ENCODE assay signal across 8 mouse cellular contexts in genomic region chr5:105717294-105717693, GRCm38 (mm10). TPM values are rescaled to one million over a fixed set of nuclear protein-coding genes. Genes with fewer than 3 reads are reported as not detected.
DNase-seq lines count a peak whose midpoint lies in the region; ATAC-seq and TF ChIP-seq lines count a peak whose summit lies in the region.

No protein-coding gene starts in this region.

- H3K9ac ChIP-seq in embryonic facial prominence, embryonic 12.5 days: no peak overlapping the region
- H3K9ac ChIP-seq in lung, postnatal 0 days (replicated peaks; ENCODE audit: low read depth): no peak overlapping the region
- no peak overlapping the region for H3K9ac ChIP-seq in kidney, postnatal 0 days (ENCODE audit: low read depth, low read length)

- H3K4me3 ChIP-seq in embryonic facial prominence, embryonic 12.5 days: no peak overlapping the region
- no peak overlapping the region for H3K4me3 ChIP-seq in embryonic facial prominence, embryonic 10.5 days
- H3K4me3 ChIP-seq in lung, postnatal 0 days (ENCODE audit: low read depth, low read length): no peak overlapping the region
- H3K4me3 ChIP-seq in lung, adult 2 months (replicated peaks; ENCODE audit: extremely low read depth, low read depth, low read length): no peak overlapping the region
- H3K4me3 ChIP-seq in kidney, postnatal 0 days (replicated peaks; ENCODE audit: low read depth, low read length): no peak overlapping the region
- no peak overlapping the region for H3K4me3 ChIP-seq in small intestine, adult 2 months (ENCODE audit: low read depth, low read length)

- no peaks in the 10 kb centered on the region for H3K36me3 ChIP-seq in embryonic facial prominence, embryonic 12.5 days
- H3K36me3 ChIP-seq in embryonic facial prominence, embryonic 10.5 days (replicated peaks): peaks cover 42% of the 10 kb centered on the region
- no peaks in the 10 kb centered on the region for H3K36me3 ChIP-seq in lung, postnatal 0 days (ENCODE audit: insufficient read depth, low read length)
- H3K36me3 ChIP-seq in kidney, postnatal 0 days (ENCODE audit: insufficient read depth, low read length): no peaks in the 10 kb centered on the region
- peaks cover 9% of the 10 kb centered on the region; the same call in 1 of the 2 replicates for H3K36me3 ChIP-seq in small intestine, adult 2 months (ENCODE audit: control insufficient read depth, insufficient read depth, low read length)

- H3K27ac ChIP-seq in embryonic facial prominence, embryonic 12.5 days: peak overlapping the region; percentile 73
- H3K27ac ChIP-seq in embryonic facial prominence, embryonic 10.5 days (replicated peaks): no peak overlapping the region
- peak overlapping the region; percentile 72 for H3K27ac ChIP-seq in lung, postnatal 0 days (ENCODE audit: low read length)
- peak overlapping the region; percentile 81 for H3K27ac ChIP-seq in kidney, postnatal 0 days
- H3K27ac ChIP-seq in small intestine, adult 2 months (ENCODE audit: insufficient read depth, low read depth, low read length): 0 out of 2 replicates have a peak overlapping the region, but pooled peaks have one; percentile 52

- TF ChIP-seq EP300 in lung, postnatal 0 days (IDR thresholded peaks at IDR 0.05): no peak

- WGBS in embryonic facial prominence, embryonic 12.5 days: 82% methylated on average over 7 of the region's 7 CpGs
- WGBS in embryonic facial prominence, embryonic 10.5 days: 81% methylated on average over 7 of the region's 7 CpGs
- 24% methylated on average over 7 of the region's 7 CpGs for WGBS in lung, postnatal 0 days
- 51% methylated on average over 7 of the region's 7 CpGs for WGBS in lung, adult 2 months
- WGBS in kidney, postnatal 0 days: 62% methylated on average over 7 of the region's 7 CpGs
- WGBS in small intestine, adult 2 months: 52% methylated on average over 7 of the region's 7 CpGs

- no peak for TF ChIP-seq POLR2A in lung, adult 2 months (IDR thresholded peaks at IDR 0.05; ENCODE audit: borderline replicate concordance, extremely low read depth, low read depth, low read length)
- no peak for TF ChIP-seq POLR2A in small intestine, adult 2 months (IDR thresholded peaks at IDR 0.05; ENCODE audit: low read depth, low read length)

- TF ChIP-seq CTCF in lung, postnatal 0 days (IDR thresholded peaks at IDR 0.05): no peak
- no peak for TF ChIP-seq CTCF in lung, adult 2 months (IDR thresholded peaks at IDR 0.05; ENCODE audit: insufficient read depth, low read length)
- TF ChIP-seq CTCF in kidney, postnatal 0 days (IDR thresholded peaks at IDR 0.05; ENCODE audit: low read depth): no peak
- no peak for TF ChIP-seq CTCF in small intestine, adult 2 months (IDR thresholded peaks at IDR 0.05; ENCODE audit: extremely low read depth, insufficient read length, insufficient replicate concordance, low read depth, low read length)

- ATAC-seq in embryonic facial prominence, embryonic 12.5 days (ENCODE audit: insufficient number of reproducible peaks, insufficient read depth, low FRiP score, low TSS enrichment): no peak
- peak; percentile 55 for ATAC-seq in lung, postnatal 0 days
- ATAC-seq in kidney, postnatal 0 days (replicated peaks; ENCODE audit: low FRiP score, low read depth): no peak
- ATAC-seq in inflammation-experienced regulatory T-cells, adult 6 months: no peak

- no peaks in the 10 kb centered on the region for H3K9me3 ChIP-seq in embryonic facial prominence, embryonic 12.5 days
- no peaks in the 10 kb centered on the region for H3K9me3 ChIP-seq in embryonic facial prominence, embryonic 10.5 days
- H3K9me3 ChIP-seq in lung, postnatal 0 days (ENCODE audit: low read length): no peaks in the 10 kb centered on the region
- H3K9me3 ChIP-seq in kidney, postnatal 0 days (replicated peaks; ENCODE audit: low read length): no peaks in the 10 kb centered on the region

- no peak overlapping the region for H3K4me2 ChIP-seq in embryonic facial prominence, embryonic 12.5 days (replicated peaks)
- H3K4me2 ChIP-seq in lung, postnatal 0 days (replicated peaks; ENCODE audit: low read depth, low read length): no peak overlapping the region
- no peak overlapping the region for H3K4me2 ChIP-seq in kidney, postnatal 0 days (ENCODE audit: low read length)

- H3K27me3 ChIP-seq in embryonic facial prominence, embryonic 12.5 days: no peaks in the 10 kb centered on the region
- no peaks in the 10 kb centered on the region for H3K27me3 ChIP-seq in embryonic facial prominence, embryonic 10.5 days (replicated peaks; ENCODE audit: low read depth, poor library complexity, severe bottlenecking)
- no peaks in the 10 kb centered on the region for H3K27me3 ChIP-seq in lung, postnatal 0 days (replicated peaks; ENCODE audit: insufficient read depth, low read length)
- no peaks in the 10 kb centered on the region for H3K27me3 ChIP-seq in kidney, postnatal 0 days (ENCODE audit: insufficient read depth, low read length)
- no peaks in the 10 kb centered on the region for H3K27me3 ChIP-seq in small intestine, adult 2 months (ENCODE audit: control insufficient read depth, insufficient read depth, low read length)

- DNase-seq in embryonic facial prominence, embryonic 10.5 days (ENCODE audit: low spot score): no peak
- DNase-seq in lung, postnatal 0 days (ENCODE audit: low spot score): peak; percentile 84
- no peak for DNase-seq in lung, adult 2 months
- DNase-seq in kidney, postnatal 0 days (ENCODE audit: low spot score): peak; percentile 71
- DNase-seq in ovary, adult 18-20 months (ENCODE audit: low spot score): no peak

- peaks cover 27% of the 10 kb centered on the region for H3K4me1 ChIP-seq in embryonic facial prominence, embryonic 12.5 days
- H3K4me1 ChIP-seq in embryonic facial prominence, embryonic 10.5 days: peaks cover 23% of the 10 kb centered on the region
- peaks cover 23% of the 10 kb centered on the region for H3K4me1 ChIP-seq in lung, postnatal 0 days (ENCODE audit: insufficient read depth, low read depth, low read length)
- H3K4me1 ChIP-seq in lung, adult 2 months (ENCODE audit: control insufficient read depth, insufficient read depth, low read length): peaks cover 14% of the 10 kb centered on the region
- peaks cover 34% of the 10 kb centered on the region for H3K4me1 ChIP-seq in kidney, postnatal 0 days (replicated peaks; ENCODE audit: insufficient read depth, low read length)
- H3K4me1 ChIP-seq in small intestine, adult 2 months (ENCODE audit: control insufficient read depth, insufficient read depth, insufficient read length, low read length): peaks cover 7% of the 10 kb centered on the region; the same call in 1 of the 2 replicates

RNA-seq across cellular contexts. Expression of gene Lrrc8d, which starts 17.5 kb away (rescaled TPM):
- 24.5 and 26.5 TPM in 2 replicates for polyA plus RNA-seq in embryonic facial prominence, embryonic 12.5 days (2016; fragmentation: Nextera tagmentation; extraction: Ambion mirVana)
- 22.2 TPM in 2 replicates for polyA plus RNA-seq in embryonic facial prominence, embryonic 10.5 days (2016; fragmentation: Nextera tagmentation; extraction: Ambion mirVana)
- 20.5 and 23.2 TPM in 2 replicates for polyA plus RNA-seq in lung, postnatal 0 days (2015; fragmentation: Nextera tagmentation; extraction: Ambion mirVana)
- 11.3 and 16.6 TPM in 2 replicates for polyA plus RNA-seq in lung, adult 2 months (2012; rRNA removed)
- 32.5 and 34.6 TPM in 2 replicates for polyA plus RNA-seq in kidney, postnatal 0 days (2015; fragmentation: Nextera tagmentation; extraction: Ambion mirVana)
- 10.4 and 16.6 TPM in 2 replicates for polyA plus RNA-seq in small intestine, adult 2 months (2012; rRNA removed)
- 10 to 100 TPM; 11.8 to 28.4 (median 26.5) TPM for polyA plus RNA-seq in inflammation-experienced regulatory T-cells, adult 6 months (2017; shearing (Covaris generic))

Comparison
In these comparisons a context has a peak if more than half of its experiments do, and no peak if none do; other contexts are left out.
1. DNase-seq: peak in lung, postnatal 0 days (single experiment) and kidney, postnatal 0 days (single experiment); none in embryonic facial prominence, embryonic 10.5 days (single experiment), lung, adult 2 months (single experiment) and ovary, adult 18-20 months (single experiment).